Mouse (Mus musculus): ENCODE measurements at regions not wholly inside any gene's neighbourhood (a gene's known extent, or its start where the extent isn't known, plus 50 kb on each side); places are given as distances from the start of the nearest gene placed in this dataset.

GRCm38 (mm10) chr13:6040132-6040531 is 178.8 kb downstream of the Klf6 start:
- TF ChIP-seq POLR2A (IDR thresholded peaks at IDR 0.05; ENCODE audit: borderline replicate concordance, extremely low read depth, low read depth, low read length), result no peak
- WGBS, result 85% methylated on average over 7 of the region's 7 CpGs
- no peak for DNase-seq
- Histone ChIP-seq H3K4me3 (replicated peaks; ENCODE audit: extremely low read depth, low read depth, low read length) (no peak overlapping the region), H3K4me1 (ENCODE audit: control insufficient read depth, insufficient read depth, low read length) (no peaks in the 10 kb centered on the region)

GRCm38 (mm10) chr13:6040663-6041062 is 179.4 kb downstream of the Klf6 start:
- no peak overlapping the region for H3K4me3 ChIP-seq (replicated peaks; ENCODE audit: extremely low read depth, low read depth, low read length)
- 77% methylated on average over 2 of the region's 2 CpGs for WGBS
- H3K4me1 ChIP-seq (ENCODE audit: control insufficient read depth, insufficient read depth, low read length), result no peaks in the 10 kb centered on the region
- no peak for TF ChIP-seq CTCF (IDR thresholded peaks at IDR 0.05; ENCODE audit: insufficient read depth, low read length)
- DNase-seq, result no peak

- no peak for DNase-seq
- Histone ChIP-seq H3K4me3 (replicated peaks; ENCODE audit: extremely low read depth, low read depth, low read length) (no peak overlapping the region), H3K4me1 (ENCODE audit: control insufficient read depth, insufficient read depth, low read length) (no peaks in the 10 kb centered on the region)
- WGBS, result 60% methylated on average over 6 of the region's 6 CpGs
- TF ChIP-seq CTCF (IDR thresholded peaks at IDR 0.05; ENCODE audit: insufficient read depth, low read length) (no peak), POLR2A (IDR thresholded peaks at IDR 0.05; ENCODE audit: borderline replicate concordance, extremely low read depth, low read depth, low read length) (no peak)
Measured at GRCm38 (mm10) chr13:6042495-6042894, 181.2 kb downstream of the Klf6 start.

- TF ChIP-seq CTCF (IDR thresholded peaks at IDR 0.05; ENCODE audit: insufficient read depth, low read length), result no peak
- DNase-seq, result peak; percentile 6
- no peak overlapping the region for H3K4me3 ChIP-seq (replicated peaks; ENCODE audit: extremely low read depth, low read depth, low read length)
- H3K4me1 ChIP-seq (ENCODE audit: control insufficient read depth, insufficient read depth, low read length), result no peaks in the 10 kb centered on the region
- 43% methylated on average over 6 of the region's 6 CpGs for WGBS
Measured at GRCm38 (mm10) chr13:6059515-6060228, 198.4 kb downstream of the Klf6 start.

GRCm38 (mm10) chr13:6060229-6060845 is 199.1 kb downstream of the Klf6 start:
- Histone ChIP-seq H3K4me3 (replicated peaks; ENCODE audit: extremely low read depth, low read depth, low read length) (no peak overlapping the region), H3K4me1 (ENCODE audit: control insufficient read depth, insufficient read depth, low read length) (no peaks in the 10 kb centered on the region)
- no peak for DNase-seq
- 39% methylated on average over 8 of the region's 8 CpGs for WGBS
- TF ChIP-seq POLR2A (IDR thresholded peaks at IDR 0.05; ENCODE audit: borderline replicate concordance, extremely low read depth, low read depth, low read length), result no peak
- no peak for TF ChIP-seq CTCF (IDR thresholded peaks at IDR 0.05; ENCODE audit: insufficient read depth, low read length)

GRCm38 (mm10) chr13:6062305-6062704 is 201.0 kb downstream of the Klf6 start:
- H3K4me1 ChIP-seq (ENCODE audit: control insufficient read depth, insufficient read depth, low read length), result no peaks in the 10 kb centered on the region
- H3K4me3 ChIP-seq (replicated peaks; ENCODE audit: extremely low read depth, low read depth, low read length), result no peak overlapping the region
- DNase-seq, result no peak
- TF ChIP-seq CTCF (IDR thresholded peaks at IDR 0.05; ENCODE audit: insufficient read depth, low read length) (no peak), POLR2A (IDR thresholded peaks at IDR 0.05; ENCODE audit: borderline replicate concordance, extremely low read depth, low read depth, low read length) (no peak)
- WGBS, result 45% methylated on average over 4 of the region's 4 CpGs

- TF ChIP-seq CTCF (IDR thresholded peaks at IDR 0.05; ENCODE audit: insufficient read depth, low read length), result no peak
- TF ChIP-seq POLR2A (IDR thresholded peaks at IDR 0.05; ENCODE audit: borderline replicate concordance, extremely low read depth, low read depth, low read length), result no peak
Measured at GRCm38 (mm10) chr13:6062729-6063386, 201.6 kb downstream of the Klf6 start.

GRCm38 (mm10) chr13:6076978-6077825 is 215.9 kb downstream of the Klf6 start:
- Histone ChIP-seq H3K4me1 (ENCODE audit: control insufficient read depth, insufficient read depth, low read length) (no peaks in the 10 kb centered on the region), H3K4me3 (replicated peaks; ENCODE audit: extremely low read depth, low read depth, low read length) (no peak overlapping the region)
- 79% methylated on average over 4 of the region's 4 CpGs for WGBS
- no peak for TF ChIP-seq POLR2A (IDR thresholded peaks at IDR 0.05; ENCODE audit: borderline replicate concordance, extremely low read depth, low read depth, low read length)
- TF ChIP-seq CTCF (IDR thresholded peaks at IDR 0.05; ENCODE audit: insufficient read depth, low read length), result no peak
- DNase-seq, result no peak

More at GRCm38 (mm10) chr13:6062729-6063386, 201.6 kb downstream of the Klf6 start:
- WGBS, result 84% methylated on average over 3 of the region's 3 CpGs
- no peak for DNase-seq
- H3K4me3 ChIP-seq (replicated peaks; ENCODE audit: extremely low read depth, low read depth, low read length), result no peak overlapping the region
- H3K4me1 ChIP-seq (ENCODE audit: control insufficient read depth, insufficient read depth, low read length), result no peaks in the 10 kb centered on the region

GRCm38 (mm10) chr13:6085891-6086290 is 224.6 kb downstream of the Klf6 start:
- TF ChIP-seq CTCF (IDR thresholded peaks at IDR 0.05; ENCODE audit: insufficient read depth, low read length), result no peak
- no peak for TF ChIP-seq POLR2A (IDR thresholded peaks at IDR 0.05; ENCODE audit: borderline replicate concordance, extremely low read depth, low read depth, low read length)
- no peak for DNase-seq
- Histone ChIP-seq H3K4me3 (replicated peaks; ENCODE audit: extremely low read depth, low read depth, low read length) (no peak overlapping the region), H3K4me1 (ENCODE audit: control insufficient read depth, insufficient read depth, low read length) (no peaks in the 10 kb centered on the region)
- WGBS, result 48% methylated on average over 2 of the region's 2 CpGs

All from lung, adult 2 months (tissue).